Mouse (Mus musculus) cerebellum, adult 9-10 months (tissue): ENCODE results near the gene Arel1.
A peak's percentile ranks its signal among the peaks of the same experiment; 100 is the strongest.

Experiments
- DNase-seq: peaks from one replicate; pipeline ENCODE4 v3.0.0; 2022

The Arel1 gene

GRCm38 (mm10) chr12:84970428-84971096 is at the start of gene Arel1, which contains the start of gene Fcf1:
Arel1 (minus strand) TSS chr12:84970900.
Fcf1 (plus strand) TSS chr12:84970897.
- peak; percentile 86 for DNase-seq

GRCm38 (mm10) chr12:85012185-85012584 is 41.5 kb upstream of the Arel1 start:
- DNase-seq: no peak

- no peak for DNase-seq
These were observed 39.8 kb upstream of the Arel1 start for GRCm38 (mm10) chr12:85010541-85010940.

GRCm38 (mm10) chr12:85009776-85010175 is 39.1 kb upstream of the Arel1 start:
- no peak for DNase-seq

- no peak for DNase-seq
These were observed 36.3 kb upstream of the Arel1 start for GRCm38 (mm10) chr12:85007021-85007420.

- no peak for DNase-seq
These were observed 35.5 kb upstream of the Arel1 start for GRCm38 (mm10) chr12:85006206-85006605.

GRCm38 (mm10) chr12:84999053-84999452 is 28.4 kb upstream of the Arel1 start:
- no peak for DNase-seq

- peak; percentile 64 for DNase-seq
These were observed 26.1 kb upstream of the Arel1 start for GRCm38 (mm10) chr12:84996501-84997398.

- DNase-seq: peak; percentile 99
These were observed 25.4 kb upstream of the Arel1 start, which contains the start of gene Ylpm1 for GRCm38 (mm10) chr12:84996083-84996496. Ylpm1 (plus strand) TSS chr12:84996321.

GRCm38 (mm10) chr12:84995112-84995761 is 24.5 kb upstream of the Arel1 start:
- DNase-seq: peak; percentile 36

- DNase-seq: no peak
These were observed 18.8 kb upstream of the Arel1 start for GRCm38 (mm10) chr12:84989456-84989855.

- no peak for DNase-seq
These were observed 8.7 kb upstream of the Arel1 start for GRCm38 (mm10) chr12:84979264-84979862.

- no peak for DNase-seq
These were observed 858 bp downstream of the Arel1 start for GRCm38 (mm10) chr12:84969656-84970427.

GRCm38 (mm10) chr12:84968831-84969655 is 1.7 kb downstream of the Arel1 start:
- DNase-seq: no peak

- no peak for DNase-seq
These were observed 8.1 kb downstream of the Arel1 start for GRCm38 (mm10) chr12:84962606-84963005.

GRCm38 (mm10) chr12:84958794-84959356 is 11.8 kb downstream of the Arel1 start:
- DNase-seq: no peak

- no peak for DNase-seq
These were observed 14.4 kb downstream of the Arel1 start for GRCm38 (mm10) chr12:84956317-84956716.

GRCm38 (mm10) chr12:84952351-84952750 is 18.3 kb downstream of the Arel1 start:
- no peak for DNase-seq

- no peak for DNase-seq
These were observed 19.2 kb downstream of the Arel1 start for GRCm38 (mm10) chr12:84951531-84951930.

- DNase-seq: no peak
These were observed 19.9 kb downstream of the Arel1 start for GRCm38 (mm10) chr12:84950763-84951162.
